Mouse (Mus musculus): ENCODE measurements around the gene Kctd15. TPM values are rescaled to one million over a fixed set of nuclear protein-coding genes. Genes with fewer than 3 reads are reported as not detected.
A peak's percentile ranks its signal among the peaks of the same experiment; 100 is the strongest.

Gene Kctd15
- 10 to 100 TPM; 32.5 to 36.8 TPM for total RNA-seq (2021)
- long read RNA-seq, experiment 1, transcript Kctd15-202 (7 exons, 2,407 nt), result major isoform, 5 of 22 reads
- long read RNA-seq, experiment 1, partial matches to known transcripts, result 2 of 22 reads
- long read RNA-seq, experiment 1, other reads (novel, unspliced or antisense), result 15 of 22 reads
- long read RNA-seq, experiment 2, transcript Kctd15-202 (7 exons, 2,407 nt), result major isoform, 10 of 45 reads
- long read RNA-seq, experiment 2, partial matches to known transcripts, result 5 of 45 reads
- long read RNA-seq, experiment 2, other reads (novel, unspliced or antisense), result 29 of 45 reads

DNA sequence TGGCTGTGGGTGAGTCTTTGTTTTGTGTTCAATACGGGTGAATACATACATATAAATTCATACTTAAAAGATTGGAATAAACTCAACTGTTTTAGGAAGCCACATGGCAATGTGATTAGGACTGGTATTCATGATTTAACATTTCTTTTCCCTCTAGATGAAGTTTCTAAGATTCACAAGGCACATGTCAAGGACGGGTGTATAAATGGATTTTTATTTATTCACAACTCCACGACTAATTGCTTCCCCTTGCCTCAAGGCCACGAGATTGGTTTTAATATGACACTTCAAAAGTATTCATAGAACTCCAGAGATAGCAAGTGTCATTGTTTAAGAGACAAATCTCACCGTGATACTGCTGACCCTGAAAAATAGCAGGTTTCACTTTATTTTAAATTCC is at the start of gene Kctd15:
Gene Kctd15 (minus strand): TSS at position 101 of the 400 bp plus-strand sequence.
- no peak for DNase-seq

DNA sequence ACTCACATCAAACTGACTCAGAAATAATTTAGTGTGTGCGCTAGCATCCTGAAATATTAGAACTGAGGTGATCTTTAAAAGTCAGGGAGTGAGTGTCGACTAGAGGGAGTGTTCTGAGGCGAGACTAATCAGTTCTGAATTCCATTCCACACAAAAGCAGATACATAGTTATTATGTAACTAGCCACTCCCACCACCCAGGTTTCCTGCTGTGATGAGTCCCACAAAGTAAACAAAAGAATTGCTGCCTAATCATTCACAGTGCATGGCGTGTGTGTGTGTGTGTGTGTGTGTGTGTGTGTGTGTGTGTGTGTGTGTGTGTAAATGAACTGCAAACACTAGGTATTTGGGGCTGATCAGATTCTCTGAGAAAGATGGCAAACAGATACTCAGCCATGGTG is 47.9 kb upstream of the Kctd15 start:
- no peak for DNase-seq

DNA sequence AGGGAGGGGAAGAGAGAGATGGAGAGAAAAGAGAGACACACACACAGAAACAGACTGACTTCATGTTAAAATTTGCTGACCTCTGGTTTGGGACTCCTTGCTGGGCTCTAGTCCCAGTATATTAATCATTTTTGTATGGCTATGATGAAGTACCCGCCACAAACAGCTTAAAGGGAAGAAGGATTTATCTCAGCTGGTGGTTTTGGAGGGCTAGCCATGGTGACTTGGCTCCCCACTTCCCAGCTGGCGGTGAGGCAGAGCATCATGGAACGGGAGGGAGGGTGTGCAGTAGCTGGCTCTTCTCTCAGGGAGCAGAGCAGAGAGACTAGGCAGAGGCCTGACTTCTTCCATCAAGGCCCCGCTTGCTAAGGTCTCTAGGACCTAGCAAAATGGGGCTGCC is 46.9 kb upstream of the Kctd15 start:
- DNase-seq, result no peak

DNA sequence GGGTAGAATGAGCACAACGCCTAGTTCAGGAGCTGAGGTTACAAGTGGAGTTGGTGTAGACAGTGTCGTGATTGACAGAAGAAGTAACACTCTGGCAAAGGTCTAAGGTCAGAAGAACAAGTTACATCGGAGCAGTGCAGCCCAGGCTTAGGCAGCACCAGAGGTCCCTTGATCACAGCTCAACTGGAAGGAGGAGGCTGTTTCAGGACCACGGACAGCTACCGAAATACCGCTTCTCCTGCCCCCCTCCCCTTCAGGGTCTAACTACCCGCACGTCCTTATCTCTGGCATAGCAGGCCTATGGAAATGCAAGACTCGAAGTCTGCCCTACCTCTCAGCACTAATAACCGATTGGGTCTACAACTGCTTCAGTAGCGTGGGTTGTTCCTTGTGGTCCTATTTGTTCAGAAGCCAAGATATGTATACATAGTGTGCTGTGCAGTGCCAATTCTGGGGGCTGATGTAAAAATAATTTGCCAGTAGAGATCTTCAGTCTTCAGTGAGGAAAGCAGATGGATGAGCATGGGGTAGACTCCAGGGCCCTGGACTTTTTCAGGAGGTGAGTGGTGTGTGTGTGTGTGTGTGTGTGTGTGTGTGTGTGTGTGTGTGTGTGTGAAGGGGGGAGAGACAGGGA is 46.3 kb upstream of the Kctd15 start:
- no peak for DNase-seq

DNA sequence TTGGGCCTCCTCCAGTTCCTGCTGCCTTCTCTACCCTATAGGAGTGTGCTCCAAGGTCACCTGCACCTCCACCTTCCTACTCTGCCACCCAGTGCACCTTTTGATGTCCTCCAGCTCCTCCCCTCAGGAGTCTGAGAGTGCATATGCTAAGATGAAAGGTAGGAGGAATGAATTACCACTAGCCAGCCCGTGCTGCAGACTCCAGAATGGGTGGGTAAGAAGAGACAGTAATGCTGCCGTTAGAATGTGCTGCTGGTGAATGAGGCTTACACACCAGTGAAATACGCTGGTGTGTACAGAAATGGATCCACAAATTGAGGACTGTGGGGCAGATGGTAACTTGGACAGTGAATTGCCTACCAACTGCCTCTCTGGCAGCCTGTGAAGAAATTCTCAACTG is 43.4 kb upstream of the Kctd15 start:
- DNase-seq, result no peak

DNA sequence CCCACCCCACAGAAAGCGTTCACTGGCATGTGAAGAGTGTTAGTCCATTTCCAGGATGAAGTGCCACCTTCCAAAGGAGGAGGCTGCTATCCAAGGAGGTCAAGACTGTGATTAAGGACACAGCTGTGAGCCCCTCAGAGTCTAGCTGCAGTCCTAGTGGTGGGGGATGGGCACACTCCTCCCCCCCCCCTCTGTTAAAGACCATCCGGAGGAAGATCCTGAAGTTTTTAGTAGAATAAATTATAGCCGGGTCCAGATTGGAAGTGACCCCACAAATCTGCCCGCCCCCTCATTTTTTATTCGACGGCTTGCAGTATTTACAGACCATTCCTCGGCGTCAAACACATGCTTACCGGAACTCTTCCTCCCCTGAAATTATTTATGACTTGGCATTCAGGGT is 41.7 kb upstream of the Kctd15 start:
- no peak for DNase-seq

DNA sequence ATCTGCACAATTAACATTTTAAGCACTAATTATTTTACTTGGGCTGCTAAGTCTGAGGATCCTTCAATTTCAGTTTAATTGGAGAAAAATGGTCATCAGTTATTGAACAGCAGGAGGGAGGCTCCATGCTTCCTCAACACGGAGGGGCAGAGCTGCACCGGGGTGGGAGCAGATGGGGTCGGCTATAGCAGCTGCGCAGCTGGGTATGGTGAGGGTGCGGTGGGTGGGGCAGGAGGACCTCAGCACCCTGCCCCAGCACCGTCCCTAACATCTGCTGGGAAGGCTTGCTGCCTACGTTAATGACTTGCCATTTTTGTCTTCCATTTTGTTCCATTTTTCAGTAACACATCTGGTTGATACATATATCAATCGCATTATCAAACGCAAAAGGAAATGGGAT is 39.6 kb upstream of the Kctd15 start:
- no peak for DNase-seq

DNA sequence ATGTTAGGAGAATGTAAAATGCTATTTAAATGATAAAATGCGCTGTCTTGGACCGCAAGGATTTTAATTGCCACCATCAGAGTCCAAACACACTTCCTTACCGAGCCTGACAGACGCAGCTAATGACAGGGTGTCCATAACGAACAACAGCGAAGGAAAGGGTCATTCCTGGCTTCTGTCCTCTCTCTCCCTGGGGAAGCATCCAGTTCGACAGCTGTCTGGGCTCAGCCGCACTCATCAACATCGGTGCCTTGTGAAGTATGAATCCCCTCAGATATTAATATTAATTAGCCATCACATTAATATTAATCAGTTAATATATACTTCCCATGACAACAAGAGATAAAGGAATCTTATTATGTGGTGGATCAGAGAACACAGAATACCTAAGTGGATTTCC is 38.4 kb upstream of the Kctd15 start:
- no peak for DNase-seq

DNA sequence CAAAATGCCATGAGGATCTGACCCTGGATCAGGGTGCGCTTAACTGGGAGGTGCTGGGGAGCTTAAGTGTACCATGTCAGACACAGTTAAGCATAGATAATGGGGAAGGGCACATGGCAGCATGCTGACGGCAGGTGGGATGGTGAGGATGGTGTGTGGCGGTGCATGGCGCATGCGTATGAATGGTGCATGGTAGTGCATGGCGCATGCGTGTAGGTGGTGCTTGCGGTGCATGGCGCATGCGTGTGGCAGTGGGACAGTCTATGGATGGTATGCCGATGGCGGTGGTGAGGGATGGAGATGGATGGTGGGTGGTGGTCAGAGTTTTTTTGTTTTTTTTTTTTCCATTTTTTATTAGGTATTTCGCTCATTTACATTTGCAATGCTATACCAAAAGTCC is 37.4 kb upstream of the Kctd15 start:
- DNase-seq, result no peak

DNA sequence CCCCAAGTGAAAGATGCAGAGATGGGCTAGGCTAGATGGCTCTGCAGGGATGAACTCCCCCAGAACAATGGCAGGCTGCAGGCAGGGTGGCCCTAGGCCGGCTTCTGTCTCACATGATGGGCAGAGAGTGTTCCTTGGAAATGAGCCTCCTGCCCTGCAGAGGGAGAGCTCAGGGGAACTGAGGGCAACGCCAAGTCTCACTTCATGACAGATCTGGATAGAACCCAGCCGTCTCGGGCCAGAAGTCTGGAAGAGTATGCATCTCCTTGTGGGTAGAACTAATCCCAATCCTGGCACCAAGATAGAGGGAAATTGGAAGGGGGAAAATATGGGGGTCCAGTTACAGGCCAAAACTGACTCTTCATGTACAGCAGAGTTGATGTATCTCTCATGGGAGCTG is 36.5 kb upstream of the Kctd15 start:
- DNase-seq, result no peak

DNA sequence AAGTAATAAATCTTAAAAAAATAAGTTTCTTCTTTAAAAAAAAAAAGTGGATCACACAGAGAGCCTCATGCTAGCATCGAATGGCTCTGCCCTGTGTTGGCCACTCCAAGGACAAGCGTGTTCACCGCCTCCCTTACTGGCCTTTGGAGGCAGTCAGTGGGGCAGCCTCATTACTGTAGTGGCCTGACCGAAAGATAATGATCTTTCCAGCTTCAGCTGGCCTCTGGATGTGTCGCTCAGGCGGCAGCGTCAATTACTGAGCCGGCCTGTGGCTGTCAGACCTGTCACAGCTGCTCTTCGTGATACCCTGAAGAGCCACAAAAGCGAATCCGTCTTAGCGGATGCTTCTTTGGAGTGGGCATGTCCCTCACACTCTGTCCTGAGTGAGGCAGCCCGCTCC is 33.6 kb upstream of the Kctd15 start:
- no peak for DNase-seq

DNA sequence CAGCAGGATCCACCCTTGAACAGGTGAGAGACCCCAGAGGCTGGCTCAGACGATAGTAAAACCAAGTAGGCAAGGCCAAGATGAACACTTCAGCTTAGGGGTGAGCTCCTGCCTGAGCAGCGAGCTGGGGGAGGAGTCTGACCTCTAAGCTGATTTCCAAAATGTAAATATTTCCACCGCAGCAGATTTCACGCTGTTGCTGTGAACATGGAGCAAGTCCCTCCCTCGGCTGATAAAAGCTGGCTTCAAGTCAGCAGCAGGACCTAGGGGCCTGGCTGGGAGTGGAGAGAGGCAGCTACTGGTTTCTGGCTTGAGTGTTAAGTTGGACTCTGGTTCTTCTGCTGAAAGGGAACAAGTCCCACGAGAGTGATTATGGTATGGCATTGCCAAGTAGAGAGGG is 32.5 kb upstream of the Kctd15 start:
- DNase-seq, result no peak

DNA sequence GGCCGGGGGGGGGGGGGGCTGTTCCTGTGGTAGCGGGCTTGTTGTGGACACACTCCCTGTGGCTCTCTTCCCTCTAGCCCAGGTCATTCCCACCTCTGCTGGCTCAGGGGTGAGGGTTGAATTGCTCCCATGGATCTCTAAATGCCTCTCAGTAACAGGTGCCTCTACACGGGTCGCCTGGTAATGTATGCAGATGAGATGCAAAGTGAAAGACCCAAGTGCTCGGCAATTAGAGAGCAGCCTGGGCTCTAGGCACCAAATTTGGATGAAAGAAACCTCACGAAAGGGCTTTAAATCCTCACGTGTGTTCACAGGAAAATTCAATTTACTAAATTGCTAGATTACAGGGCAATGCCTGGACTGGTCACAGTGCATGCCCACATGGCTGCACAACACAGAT is 29.3 kb upstream of the Kctd15 start:
- DNase-seq, result no peak

DNA sequence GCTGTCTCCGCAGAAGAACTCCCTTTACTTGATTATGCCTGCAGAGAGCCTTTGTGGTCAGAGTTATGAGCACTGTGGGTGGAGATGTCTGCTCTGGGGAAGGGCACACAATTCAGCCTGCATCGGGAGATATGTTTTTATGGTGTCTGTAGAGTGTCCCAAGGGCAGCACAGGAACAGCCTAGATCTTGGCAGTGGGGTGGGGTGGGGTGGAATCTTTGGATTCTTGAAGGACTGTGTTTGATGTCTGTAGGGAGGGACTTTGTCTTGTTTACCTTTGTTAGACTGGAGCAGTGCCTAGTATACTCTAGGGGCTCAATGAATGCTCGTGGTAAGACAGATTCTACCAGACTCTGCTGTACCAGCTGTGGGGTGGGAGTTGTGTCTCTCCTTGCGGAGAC is 28.6 kb upstream of the Kctd15 start:
- DNase-seq, result no peak

DNA sequence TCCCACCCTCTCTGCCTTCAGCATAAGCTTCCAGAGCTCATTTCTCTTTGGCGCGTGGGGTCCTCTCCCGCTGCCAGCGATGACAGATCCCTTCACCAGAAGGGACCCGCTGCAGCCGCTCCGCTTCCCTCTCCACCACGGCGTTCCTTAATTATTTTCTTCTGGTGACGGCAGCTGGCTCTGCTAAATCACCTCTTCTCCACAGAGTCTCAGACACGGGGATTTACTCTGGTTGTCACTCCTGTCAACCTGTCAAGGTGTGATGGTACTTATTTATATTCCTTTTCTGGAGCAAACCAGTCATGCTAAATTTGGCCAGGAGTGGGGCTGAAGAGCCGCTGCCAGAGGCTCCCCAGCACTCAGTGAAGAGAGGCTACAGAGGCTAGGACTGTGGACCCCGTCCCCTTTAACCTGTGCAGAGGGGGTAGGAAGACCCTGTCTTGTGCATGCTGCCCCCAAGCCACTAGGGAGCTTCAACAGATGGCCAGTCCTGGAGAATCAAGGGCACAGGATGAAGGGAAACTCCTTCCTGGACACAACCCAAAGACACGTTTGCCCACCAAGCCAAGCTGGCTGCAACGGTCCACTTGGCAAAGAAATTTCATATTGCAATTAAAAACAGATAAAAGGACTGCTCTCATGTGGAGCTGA is 24.4 kb upstream of the Kctd15 start:
- DNase-seq, result no peak

DNA sequence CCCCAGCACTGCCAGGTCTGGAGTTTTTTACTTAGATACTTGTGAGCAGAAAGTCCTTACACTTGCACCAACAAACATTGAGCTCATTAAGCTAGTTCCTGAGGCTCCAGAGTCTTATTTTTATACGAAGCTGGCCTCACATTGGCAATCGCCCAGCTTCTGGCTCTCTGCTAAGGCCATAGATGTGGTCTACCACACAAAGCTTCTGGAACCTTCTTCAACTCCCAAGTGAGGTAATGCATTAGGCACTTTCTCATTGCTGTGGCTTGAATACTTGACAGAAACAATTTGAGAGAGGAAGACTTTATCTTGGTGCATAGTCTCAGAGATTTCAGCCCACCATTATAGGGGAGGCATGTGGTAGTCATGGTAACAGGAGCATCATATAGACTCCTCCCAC is 23.4 kb upstream of the Kctd15 start:
- no peak for DNase-seq

DNA sequence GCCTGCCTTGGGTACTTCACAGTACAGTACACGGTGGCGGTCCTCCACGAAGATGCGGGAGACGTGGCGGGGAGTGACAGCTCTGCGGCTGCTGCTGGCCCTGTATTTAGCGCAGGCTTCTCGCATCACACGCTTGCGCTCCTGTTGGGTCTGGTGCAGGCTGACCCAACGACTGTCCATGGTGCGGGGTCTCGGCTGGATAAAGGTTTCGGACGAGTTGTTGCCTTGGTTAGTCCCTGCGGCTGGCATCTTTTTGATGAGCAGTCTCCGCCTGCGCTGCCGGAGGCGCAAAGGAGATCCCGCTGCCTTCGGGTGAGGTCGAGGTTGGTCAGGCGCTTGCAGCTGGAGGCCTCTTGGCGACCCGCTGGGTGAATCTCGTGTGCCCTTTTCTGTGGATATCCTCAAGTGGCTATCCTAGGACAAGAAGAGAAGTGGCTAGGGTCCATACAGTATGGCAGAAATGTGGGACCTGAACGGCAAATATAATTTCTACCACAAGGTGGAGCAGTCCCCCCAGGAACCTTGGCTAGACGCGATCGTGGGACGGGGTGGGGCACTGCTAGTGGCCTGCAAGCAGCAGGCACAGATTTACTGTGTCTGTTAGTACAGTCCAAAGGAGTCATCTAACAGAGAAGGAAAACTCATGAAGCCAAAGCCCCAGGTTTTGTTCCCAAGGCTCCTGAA is 19.4 kb upstream of the Kctd15 start:
- peak; percentile 49 for DNase-seq

DNA sequence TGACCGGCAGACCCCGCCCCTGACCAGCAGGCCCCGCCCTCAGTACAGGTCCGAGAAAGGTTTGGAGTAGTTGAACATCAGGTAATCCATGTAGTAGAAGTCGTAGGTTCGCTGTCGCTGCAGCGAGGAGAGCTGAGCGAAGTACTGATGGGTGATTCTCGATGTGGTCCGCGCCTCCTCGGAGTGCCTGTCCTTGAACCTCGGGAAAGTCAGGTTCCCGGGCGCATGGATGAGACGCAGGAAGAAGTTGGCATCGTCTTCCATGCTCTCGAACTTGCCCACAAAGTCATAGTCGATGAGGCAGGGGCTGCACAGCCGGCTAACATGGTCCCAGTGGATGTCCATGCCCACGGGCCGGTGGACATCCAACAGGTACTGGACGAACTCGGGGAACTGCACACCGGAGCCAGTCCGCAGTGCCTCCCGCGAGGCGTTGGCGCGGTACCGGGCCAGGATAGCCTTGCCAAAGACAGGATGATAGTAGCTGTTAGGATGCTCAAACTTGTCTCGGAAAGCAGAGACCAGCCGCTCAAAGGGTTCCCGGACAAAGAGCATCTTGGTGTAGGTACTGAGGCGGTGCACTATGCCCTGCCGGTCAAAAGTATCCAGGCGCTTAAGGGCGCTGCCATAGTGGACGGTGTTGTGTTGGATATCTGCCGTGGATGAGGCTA is 18.7 kb upstream of the Kctd15 start:
- no peak for DNase-seq

DNA sequence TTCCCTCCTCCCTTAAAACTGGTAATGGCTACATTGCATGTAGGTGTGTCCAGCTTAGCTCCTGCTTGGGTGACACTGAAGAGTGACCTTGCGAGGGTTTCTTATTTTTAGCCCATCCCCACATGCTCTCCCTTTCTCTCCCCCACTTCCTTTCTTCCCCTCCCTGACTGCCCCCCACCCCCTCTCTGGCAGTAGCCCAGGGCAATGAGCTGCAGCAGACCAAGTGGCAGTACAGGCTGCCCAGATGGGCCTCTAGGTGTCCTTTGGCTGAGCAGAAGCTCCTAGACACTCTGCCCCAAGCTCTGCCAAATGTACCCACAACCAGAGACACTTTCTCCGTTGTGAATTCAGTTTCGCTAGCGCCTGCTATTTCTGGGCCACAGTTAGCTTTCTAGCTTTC is 16.4 kb upstream of the Kctd15 start:
- DNase-seq, result no peak

DNA sequence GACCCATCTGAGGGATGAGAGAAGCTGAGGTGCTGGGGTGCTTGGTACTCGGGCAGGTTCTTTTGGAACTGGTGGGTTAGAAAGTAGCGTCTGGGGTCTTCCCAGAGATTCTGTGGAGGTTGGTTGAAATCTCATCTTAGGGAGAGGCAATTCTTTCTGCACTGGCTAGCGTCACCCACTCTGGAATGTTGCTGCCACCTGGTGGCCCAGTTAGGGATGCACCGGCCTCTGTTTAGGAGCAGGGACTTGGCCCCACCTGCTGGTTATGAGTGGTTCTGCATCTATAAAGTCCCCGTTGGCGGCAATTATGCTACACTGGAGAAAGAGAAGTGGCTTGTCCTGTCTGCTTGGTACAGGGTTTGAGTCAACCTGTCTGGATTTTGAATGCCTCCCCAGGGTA is 15.4 kb upstream of the Kctd15 start:
- peak; percentile 63 for DNase-seq

DNA sequence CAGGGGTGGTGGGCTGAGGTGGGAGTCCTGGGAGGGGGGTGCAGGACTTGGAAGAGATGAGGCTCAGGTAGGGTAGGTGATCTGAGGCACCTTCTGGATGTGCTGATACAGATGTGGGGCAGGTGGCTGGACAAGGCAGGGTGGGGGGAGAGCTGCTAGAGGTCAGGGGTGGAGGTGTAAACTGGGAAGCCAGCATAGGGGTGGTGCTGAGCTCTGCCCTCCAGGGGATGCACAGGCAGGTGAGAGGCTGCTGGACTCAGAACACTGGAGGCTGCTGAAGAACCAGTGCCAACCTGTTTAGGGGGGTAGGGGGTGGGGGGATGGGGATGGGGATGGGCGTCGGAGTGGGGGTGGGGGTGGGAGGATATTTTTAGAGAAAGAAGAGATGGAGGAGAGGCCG is 14.2 kb upstream of the Kctd15 start:
- no peak for DNase-seq

DNA sequence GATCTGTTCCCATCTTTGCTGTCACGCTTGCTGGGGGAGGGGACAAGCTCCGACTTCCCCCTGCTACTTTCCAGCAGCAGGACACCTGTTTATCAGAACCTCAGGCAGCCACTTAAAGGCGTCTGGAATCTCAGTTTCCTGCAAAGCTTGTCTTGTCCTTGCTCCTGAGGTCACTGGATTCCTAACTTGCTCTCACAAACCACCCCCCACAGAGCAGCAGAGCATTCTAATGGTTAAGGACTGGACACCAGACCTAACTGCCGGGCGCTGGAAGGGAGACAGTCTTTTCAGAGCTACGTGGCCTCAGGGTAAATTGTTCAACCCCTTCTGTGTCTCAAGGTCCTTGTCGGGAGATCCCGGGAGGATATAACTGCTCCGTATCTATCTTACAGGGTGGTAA is 12.8 kb upstream of the Kctd15 start:
- no peak for DNase-seq

DNA sequence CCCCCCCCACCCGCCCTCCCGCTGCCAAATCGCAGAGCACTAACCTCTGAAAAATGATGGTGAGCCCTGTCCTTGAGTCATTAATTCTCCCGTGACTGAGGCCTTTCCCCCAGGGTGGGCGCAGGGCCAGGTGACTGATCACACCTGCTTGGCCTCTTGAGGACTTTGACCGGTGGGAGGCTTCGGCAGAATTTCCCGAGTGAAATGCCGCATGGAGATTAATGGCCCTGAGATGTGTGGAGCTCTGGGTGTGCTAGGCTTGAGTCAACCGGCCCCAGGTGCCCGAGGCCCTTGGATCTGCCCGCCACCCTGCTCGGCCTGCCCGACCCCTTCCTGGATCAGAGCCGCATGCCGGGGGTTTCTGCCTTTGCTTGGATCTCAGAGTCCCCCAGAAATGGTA is 11.3 kb upstream of the Kctd15 start:
- DNase-seq, result no peak
